8 mouse cellular contexts compared by ENCODE assay signal in the genomic region with DNA sequence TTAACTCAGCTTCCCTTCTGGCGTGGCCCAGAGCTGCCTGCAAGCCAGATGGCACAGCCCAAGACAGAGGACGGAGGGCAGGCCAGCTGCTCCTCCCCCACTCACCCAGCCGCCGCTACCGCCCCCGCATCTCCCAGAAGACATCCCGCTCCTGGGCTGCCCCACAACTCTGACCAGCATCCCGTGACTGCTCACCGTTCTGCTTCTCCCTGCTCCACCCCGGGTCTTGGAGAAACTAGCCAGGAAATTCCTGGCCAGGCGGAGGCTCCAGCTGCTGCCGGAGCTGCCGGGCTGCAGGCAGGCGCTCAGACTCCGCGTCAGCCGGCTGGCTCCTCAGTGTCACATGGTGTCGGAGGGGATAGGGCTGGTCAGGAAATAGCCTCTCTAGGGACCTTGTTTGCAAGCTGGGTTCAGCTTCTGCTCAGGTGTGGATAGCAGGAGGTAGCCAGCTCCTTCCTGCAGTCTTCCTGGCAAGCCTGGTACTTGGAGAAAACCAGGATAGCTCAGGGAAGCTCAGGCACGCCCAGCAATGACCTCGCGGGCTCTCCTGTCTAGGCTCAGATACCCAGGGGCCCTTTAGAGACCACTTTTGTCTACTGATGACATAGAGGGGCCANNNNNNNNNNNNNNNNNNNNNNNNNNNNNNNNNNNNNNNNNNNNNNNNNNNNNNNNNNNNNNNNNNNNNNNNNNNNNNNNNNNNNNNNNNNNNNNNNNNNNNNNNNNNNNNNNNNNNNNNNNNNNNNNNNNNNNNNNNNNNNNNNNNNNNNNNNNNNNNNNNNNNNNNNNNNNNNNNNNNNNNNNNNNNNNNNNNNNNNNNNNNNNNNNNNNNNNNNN. TPM values are rescaled to one million over a fixed set of nuclear protein-coding genes. Genes with fewer than 3 reads are reported as not detected.
A peak's percentile ranks its signal among the peaks of the same experiment; 100 is the strongest.
DNase-seq lines count a peak whose midpoint lies in the region; ATAC-seq and TF ChIP-seq lines count a peak whose summit lies in the region.

A gene (minus strand): TSS at position 505 of the 834 bp plus-strand sequence.

- H3K9ac ChIP-seq in embryonic facial prominence, embryonic 15.5 days, result 0 out of 2 replicates have a peak within 1 kb of the TSS, but pooled peaks have one; percentile 10
- H3K9ac ChIP-seq in heart, embryonic 11.5 days (ENCODE audit: low read depth, low read length), result peak within 1 kb of the TSS; percentile 58
- peak within 1 kb of the TSS; percentile 36 for H3K9ac ChIP-seq in kidney, embryonic 14.5 days (ENCODE audit: low read depth, low read length)
- peak within 1 kb of the TSS; percentile 67 for H3K9ac ChIP-seq in limb, embryonic 13.5 days
- H3K9ac ChIP-seq in midbrain, embryonic 15.5 days, result peak within 1 kb of the TSS; percentile 53

- H3K4me3 ChIP-seq in embryonic facial prominence, embryonic 15.5 days (replicated peaks), result peak within 1 kb of the TSS; percentile 45
- peak within 1 kb of the TSS; percentile 39 for H3K4me3 ChIP-seq in heart, embryonic 11.5 days (ENCODE audit: low read depth, low read length)
- peak within 1 kb of the TSS; percentile 36 for H3K4me3 ChIP-seq in kidney, embryonic 14.5 days (ENCODE audit: low read length)
- peak within 1 kb of the TSS; percentile 47 for H3K4me3 ChIP-seq in limb, embryonic 13.5 days
- H3K4me3 ChIP-seq in midbrain, embryonic 15.5 days, result peak within 1 kb of the TSS; percentile 54
- H3K4me3 ChIP-seq in spleen, adult 2 months (ENCODE audit: extremely low read depth, insufficient read depth, insufficient read length), result peak within 1 kb of the TSS; percentile 81

- TF ChIP-seq CTCF in spleen, adult 2 months (IDR thresholded peaks at IDR 0.05; ENCODE audit: extremely low read depth, insufficient read depth, insufficient read length, insufficient replicate concordance), result no peak

- TF ChIP-seq POLR2A in spleen, adult 2 months (IDR thresholded peaks at IDR 0.05; ENCODE audit: low read depth, low read length), result no peak

- ATAC-seq in embryonic facial prominence, embryonic 15.5 days (ENCODE audit: insufficient number of reproducible peaks, low FRiP score, low TSS enrichment, low read depth), result peak; percentile 85
- peak; percentile 74 for ATAC-seq in heart, embryonic 11.5 days (replicated peaks; ENCODE audit: insufficient number of reproducible peaks, low FRiP score, low TSS enrichment)
- peak; percentile 94 for ATAC-seq in kidney, embryonic 14.5 days (ENCODE audit: low FRiP score, low TSS enrichment)
- ATAC-seq in limb, embryonic 13.5 days (ENCODE audit: low FRiP score, low read depth), result peak; percentile 87
- peak; percentile 90 for ATAC-seq in midbrain, embryonic 15.5 days (replicated peaks)
- no peak for ATAC-seq in monocyte, adult 5-6 weeks (replicated peaks; ENCODE audit: insufficient number of reproducible peaks, low FRiP score, low TSS enrichment, poor library complexity, severe bottlenecking)

- H3K36me3 ChIP-seq in embryonic facial prominence, embryonic 15.5 days, result no peaks in the 10 kb centered on the region; the same call in 1 of the 2 replicates
- H3K36me3 ChIP-seq in heart, embryonic 11.5 days (ENCODE audit: control insufficient read depth, insufficient read depth, low read length), result no peaks in the 10 kb centered on the region
- H3K36me3 ChIP-seq in kidney, embryonic 14.5 days (ENCODE audit: control insufficient read depth, insufficient read depth, low read length), result no peaks in the 10 kb centered on the region
- H3K36me3 ChIP-seq in limb, embryonic 13.5 days, result no peaks in the 10 kb centered on the region
- H3K36me3 ChIP-seq in midbrain, embryonic 15.5 days (replicated peaks), result no peaks in the 10 kb centered on the region
- peaks cover 3% of the 10 kb centered on the region; the same call in 1 of the 2 replicates for H3K36me3 ChIP-seq in spleen, adult 2 months (ENCODE audit: control insufficient read depth, insufficient read depth, low read length)

- no peaks in the 10 kb centered on the region for H3K9me3 ChIP-seq in embryonic facial prominence, embryonic 15.5 days (replicated peaks)
- H3K9me3 ChIP-seq in heart, embryonic 11.5 days (replicated peaks; ENCODE audit: control insufficient read depth, low read length), result no peaks in the 10 kb centered on the region
- H3K9me3 ChIP-seq in kidney, embryonic 14.5 days (ENCODE audit: control insufficient read depth, low read length), result no peaks in the 10 kb centered on the region
- H3K9me3 ChIP-seq in limb, embryonic 13.5 days, result no peaks in the 10 kb centered on the region
- H3K9me3 ChIP-seq in midbrain, embryonic 15.5 days, result no peaks in the 10 kb centered on the region

- H3K27ac ChIP-seq in embryonic facial prominence, embryonic 15.5 days (replicated peaks), result peak within 1 kb of the TSS; percentile 82
- H3K27ac ChIP-seq in heart, embryonic 11.5 days (ENCODE audit: low read depth, low read length), result peak within 1 kb of the TSS; percentile 50
- H3K27ac ChIP-seq in kidney, embryonic 14.5 days (ENCODE audit: low read depth, low read length), result peak within 1 kb of the TSS; percentile 85
- peak within 1 kb of the TSS; percentile 77 for H3K27ac ChIP-seq in limb, embryonic 13.5 days
- peak within 1 kb of the TSS; percentile 74 for H3K27ac ChIP-seq in midbrain, embryonic 15.5 days
- H3K27ac ChIP-seq in spleen, adult 2 months (ENCODE audit: insufficient read depth, low read length), result peak within 1 kb of the TSS; percentile 80

- peaks cover 33% of the 10 kb centered on the region for H3K4me1 ChIP-seq in embryonic facial prominence, embryonic 15.5 days
- H3K4me1 ChIP-seq in heart, embryonic 11.5 days (ENCODE audit: control insufficient read depth, insufficient read depth, low read length), result peaks cover 18% of the 10 kb centered on the region
- H3K4me1 ChIP-seq in kidney, embryonic 14.5 days (ENCODE audit: control insufficient read depth, insufficient read depth, low read length), result peaks cover 16% of the 10 kb centered on the region
- peaks cover 24% of the 10 kb centered on the region for H3K4me1 ChIP-seq in limb, embryonic 13.5 days
- H3K4me1 ChIP-seq in midbrain, embryonic 15.5 days, result peaks cover 19% of the 10 kb centered on the region
- peaks cover 23% of the 10 kb centered on the region; the same call in 1 of the 2 replicates for H3K4me1 ChIP-seq in spleen, adult 2 months (ENCODE audit: control insufficient read depth, insufficient read depth, insufficient read length)

- H3K4me2 ChIP-seq in embryonic facial prominence, embryonic 15.5 days (replicated peaks), result peak within 1 kb of the TSS; percentile 72
- H3K4me2 ChIP-seq in heart, embryonic 11.5 days, result peak within 1 kb of the TSS; percentile 60
- peak within 1 kb of the TSS; percentile 52 for H3K4me2 ChIP-seq in kidney, embryonic 14.5 days (replicated peaks; ENCODE audit: low read depth, low read length)
- peak within 1 kb of the TSS; percentile 72 for H3K4me2 ChIP-seq in limb, embryonic 13.5 days (replicated peaks)
- H3K4me2 ChIP-seq in midbrain, embryonic 15.5 days, result peak within 1 kb of the TSS; percentile 72

- 4% methylated on average over 16 of the region's 21 CpGs for WGBS in embryonic facial prominence, embryonic 15.5 days
- WGBS in heart, embryonic 11.5 days (ENCODE audit: insufficient replicate concordance), result 3% methylated on average over 21 of the region's 21 CpGs
- WGBS in kidney, embryonic 14.5 days, result 2% methylated on average over 18 of the region's 21 CpGs
- WGBS in limb, embryonic 13.5 days, result 3% methylated on average over 21 of the region's 21 CpGs
- 4% methylated on average over 21 of the region's 21 CpGs for WGBS in midbrain, embryonic 15.5 days
- 8% methylated on average over 21 of the region's 21 CpGs for WGBS in spleen, adult 2 months

- no peaks in the 10 kb centered on the region for H3K27me3 ChIP-seq in embryonic facial prominence, embryonic 15.5 days
- peaks cover 3% of the 10 kb centered on the region for H3K27me3 ChIP-seq in heart, embryonic 11.5 days (ENCODE audit: control insufficient read depth, insufficient read depth, low read length)
- H3K27me3 ChIP-seq in kidney, embryonic 14.5 days (ENCODE audit: control insufficient read depth, insufficient read depth, low read length), result no peaks in the 10 kb centered on the region
- no peaks in the 10 kb centered on the region for H3K27me3 ChIP-seq in limb, embryonic 13.5 days
- no peaks in the 10 kb centered on the region for H3K27me3 ChIP-seq in midbrain, embryonic 15.5 days (replicated peaks)
- H3K27me3 ChIP-seq in spleen, adult 2 months (ENCODE audit: control insufficient read depth, insufficient read depth, low read length), result no peaks in the 10 kb centered on the region

- peak; percentile 38 to 60 for DNase-seq in adrenal gland, postnatal 4 days (ENCODE audit: low spot score in 2 of 2)
- DNase-seq in spleen, adult 2 months (ENCODE audit: low read depth in 1 of 2, low spot score in 2 of 2), result peak; percentile 15 to 66

RNA-seq across cellular contexts. Expression of the gene that starts here (rescaled TPM):
- total RNA-seq in adrenal gland, postnatal 4 days (2021), result 1 to 10 TPM; 3.0 to 3.4 TPM
- 1.9 and 2.5 TPM in 2 replicates for polyA plus RNA-seq in embryonic facial prominence, embryonic 15.5 days (2015; fragmentation: Nextera tagmentation; extraction: Ambion mirVana)
- 2.3 and 3.4 TPM in 2 replicates for polyA plus RNA-seq in heart, embryonic 11.5 days (2014; fragmentation: Nextera tagmentation; extraction: Ambion mirVana)
- 0.86 and 1.8 TPM in 2 replicates for polyA plus RNA-seq in kidney, embryonic 14.5 days (2014; fragmentation: Nextera tagmentation; extraction: Ambion mirVana)
- 1.5 and 1.8 TPM in 2 replicates for polyA plus RNA-seq in limb, embryonic 13.5 days (2015; fragmentation: Nextera tagmentation; extraction: Ambion mirVana)
- polyA plus RNA-seq in midbrain, embryonic 15.5 days (2015; fragmentation: Nextera tagmentation; extraction: Ambion mirVana), result 9.8 and 10.0 TPM in 2 replicates
- polyA plus RNA-seq in spleen, adult 2 months (2012; rRNA removed), result 6.6 and 7.6 TPM in 2 replicates
- 0.29 to 0.32 TPM in 2 of 3 replicates, not detected in the other for total RNA-seq in monocyte, adult 5-6 weeks (2017)

Comparison
In these comparisons a context has a peak if more than half of its experiments do, and no peak if none do; other contexts are left out.
1. H3K9ac ChIP-seq: peak in every context shown above with its lines; median percentile 67 in limb, embryonic 13.5 days; 58 in heart, embryonic 11.5 days; 53 in midbrain, embryonic 15.5 days; 36 in kidney, embryonic 14.5 days; 10 in embryonic facial prominence, embryonic 15.5 days.